Mouse (Mus musculus) layer of hippocampus, postnatal 36 days (tissue): Measurements from ENCODE around the gene Actn4. TPM values are rescaled to one million over a fixed set of nuclear protein-coding genes. Genes with fewer than 3 reads are reported as not detected.
"Not testable (repeated sequence)": the region's sequence is repeated elsewhere in the genome, so short reads cannot be mapped to it uniquely, and the experiment has no call there.

ENCODE experiments used
- DNase-seq, 2 experiments: peaks; one replicate each; pipeline ENCODE4 v3.0.0; 2022
- total RNA-seq, 2 experiments: library from RNA; stranded (reverse); gene quantifications; 2 replicates each; pipeline ENCODE4 v1.2.3; 2021

Actn4 gene
- total RNA-seq, 2 experiments from 2014 or later, result 121 to 130 TPM

GRCm38 (mm10) chr7:28922606-28923005, 39.5 kb downstream of the Actn4 start:
- no peak for DNase-seq

GRCm38 (mm10) chr7:28921722-28922465, 40.2 kb downstream of the Actn4 start:
- no peak for DNase-seq

- DNase-seq, result no peak
Measured at GRCm38 (mm10) chr7:28921178-28921577, 41.0 kb downstream of the Actn4 start.

GRCm38 (mm10) chr7:28919815-28920214, 42.3 kb downstream of the Actn4 start:
- DNase-seq, result no peak

- DNase-seq, result no peak
Measured at GRCm38 (mm10) chr7:28918540-28918939, 43.6 kb downstream of the Actn4 start.

- DNase-seq, result peak; percentile 65 to 66
Measured at GRCm38 (mm10) chr7:28917503-28918426, 44.4 kb downstream of the Actn4 start.

- DNase-seq, result no peak
Measured at GRCm38 (mm10) chr7:28916491-28916890, 45.6 kb downstream of the Actn4 start.

- DNase-seq, result no peak
Measured at GRCm38 (mm10) chr7:28913171-28913570, 49.0 kb downstream of the Actn4 start.

- DNase-seq, result no peak
Measured at GRCm38 (mm10) chr7:28911632-28912031, 50.5 kb downstream of the Actn4 start.

- DNase-seq, result no peak
Measured at GRCm38 (mm10) chr7:28907195-28907594, 54.9 kb downstream of the Actn4 start.

GRCm38 (mm10) chr7:28903778-28904177, 58.4 kb downstream of the Actn4 start:
- peak; percentile 64 to 65 for DNase-seq

GRCm38 (mm10) chr7:28902809-28903208, 59.3 kb downstream of the Actn4 start:
- DNase-seq, result peak; percentile 45 to 53

GRCm38 (mm10) chr7:28902180-28902579, 60.0 kb downstream of the Actn4 start:
- no peak for DNase-seq

- peak in 1 of 2 experiments; percentile 43 for DNase-seq
Measured at GRCm38 (mm10) chr7:28901311-28902125, 60.6 kb downstream of the Actn4 start.

GRCm38 (mm10) chr7:28899972-28900371, 62.2 kb downstream of the Actn4 start:
- DNase-seq, result no peak

GRCm38 (mm10) chr7:28897661-28898060, 64.5 kb downstream of the Actn4 start:
- no peak for DNase-seq

- no peak for DNase-seq
Measured at GRCm38 (mm10) chr7:28894942-28895341, 67.2 kb downstream of the Actn4 start.

GRCm38 (mm10) chr7:28893643-28894265, 68.4 kb downstream of the Actn4 start:
- DNase-seq, result no peak

- DNase-seq, result no peak
Measured at GRCm38 (mm10) chr7:28892601-28893000, 69.5 kb downstream of the Actn4 start.

GRCm38 (mm10) chr7:28888701-28889161, 73.4 kb downstream of the Actn4 start:
- no peak for DNase-seq

GRCm38 (mm10) chr7:28886486-28886885, 75.7 kb downstream of the Actn4 start:
- DNase-seq, result no peak

GRCm38 (mm10) chr7:28883704-28884103, 78.4 kb downstream of the Actn4 start:
- not testable (repeated sequence) for DNase-seq
